Mouse (Mus musculus): Measurements from ENCODE around the gene AI481877. TPM values are rescaled to one million over a fixed set of nuclear protein-coding genes. Genes with fewer than 3 reads are reported as not detected.

Gene AI481877
- polyA plus RNA-seq, 1 experiment, result not detected

DNA sequence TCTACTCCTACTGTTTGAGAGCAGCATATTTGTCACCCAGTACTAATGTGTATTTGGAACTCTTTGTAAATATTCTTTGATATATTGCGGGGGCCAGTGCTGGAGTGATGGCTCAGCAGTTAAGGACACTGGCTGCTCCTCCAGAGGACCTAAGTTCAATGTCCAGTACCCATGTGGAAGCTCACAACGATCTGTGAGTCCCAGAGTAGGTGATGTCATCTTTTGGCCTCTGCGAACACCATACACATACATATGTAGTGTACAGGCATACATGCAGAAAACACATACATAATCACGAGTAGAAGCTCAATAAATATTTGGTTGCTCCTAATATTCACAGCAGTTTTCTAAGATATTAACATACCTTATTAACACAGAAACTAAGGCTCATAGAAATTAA lies 9.8 kb downstream of the AI481877 start:
- DNase-seq (ENCODE audit: extremely low spot score in 1 of 2, low spot score in 1 of 2), result no peak

GRCm38 (mm10) chr4:59125053-59125452 lies 13.7 kb downstream of the AI481877 start:
- no peak for DNase-seq (ENCODE audit: extremely low spot score in 1 of 2, low spot score in 1 of 2)

- DNase-seq (ENCODE audit: extremely low spot score in 1 of 2, low spot score in 1 of 2), result no peak
Measured at GRCm38 (mm10) chr4:59123557-59123956, 15.2 kb downstream of the AI481877 start.

- DNase-seq (ENCODE audit: extremely low spot score in 1 of 2, low spot score in 1 of 2), result no peak
Measured at GRCm38 (mm10) chr4:59117644-59118495, 20.9 kb downstream of the AI481877 start.

DNA sequence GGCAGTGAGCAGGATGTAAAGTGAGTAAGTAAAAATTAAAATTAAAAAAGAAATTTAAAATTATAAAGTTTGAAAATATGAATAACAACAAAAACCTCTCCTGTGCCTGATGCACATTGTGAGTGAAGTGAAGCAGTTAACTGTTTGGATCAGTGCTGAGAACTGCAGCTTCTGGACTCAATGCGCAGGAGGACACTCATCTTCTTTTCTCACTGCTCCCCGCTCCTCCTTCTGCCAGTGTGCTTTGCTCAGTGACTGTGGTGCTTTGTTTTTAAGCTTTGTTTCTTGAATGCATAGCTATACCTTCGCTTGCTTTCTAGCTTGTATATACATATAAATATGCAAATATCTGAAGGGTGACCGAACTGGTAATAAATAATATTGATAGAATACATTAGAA lies 30.1 kb downstream of the AI481877 start:
- no peak for DNase-seq (ENCODE audit: extremely low spot score in 1 of 2, low spot score in 1 of 2)

- no peak for DNase-seq (ENCODE audit: extremely low spot score in 1 of 2, low spot score in 1 of 2)
Measured at GRCm38 (mm10) chr4:59107886-59108285, 30.9 kb downstream of the AI481877 start.

DNA sequence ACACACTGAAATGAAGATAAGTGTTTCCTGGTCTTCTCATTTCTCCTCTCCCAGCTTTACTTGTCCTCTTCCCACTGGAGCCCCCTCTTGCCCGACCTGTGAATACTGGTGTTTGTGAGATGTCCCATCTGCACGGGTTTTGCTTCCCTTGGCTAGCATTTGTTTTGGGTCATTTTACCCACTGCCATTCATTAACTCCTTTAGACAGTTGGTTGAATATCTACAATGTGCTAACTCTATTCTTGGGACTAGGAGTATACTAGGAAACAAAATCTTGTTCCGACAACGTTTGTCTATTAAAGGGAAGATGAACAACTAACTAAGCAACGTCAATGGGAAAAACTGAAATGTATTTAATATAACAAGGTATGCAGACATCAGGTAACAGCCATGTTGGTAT lies 32.1 kb downstream of the AI481877 start:
- DNase-seq (ENCODE audit: extremely low spot score in 1 of 2, low spot score in 1 of 2), result no peak

GRCm38 (mm10) chr4:59104166-59104565 lies 34.6 kb downstream of the AI481877 start:
- no peak for DNase-seq (ENCODE audit: extremely low spot score in 1 of 2, low spot score in 1 of 2)

DNA sequence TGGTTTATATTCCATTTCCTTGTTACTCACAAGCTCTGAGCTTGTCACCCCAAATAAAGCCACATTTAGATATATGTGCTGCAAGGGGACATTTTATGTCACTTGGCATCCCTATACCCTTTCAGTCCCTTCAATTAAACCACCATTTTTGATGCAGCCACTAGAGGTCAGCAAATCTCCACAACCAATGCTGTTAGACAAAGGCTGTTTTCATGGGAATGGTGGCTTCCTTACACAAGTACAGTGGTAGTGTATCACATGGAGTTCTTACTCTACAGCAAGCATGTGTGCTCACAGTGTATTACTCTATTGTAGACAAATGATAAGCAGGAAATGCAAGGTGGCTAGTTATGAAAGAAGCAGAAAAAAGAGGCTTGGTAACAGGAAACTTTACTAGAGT lies 42.4 kb downstream of the AI481877 start:
- peak; percentile 56 to 95 for DNase-seq (ENCODE audit: extremely low spot score in 1 of 2, low spot score in 1 of 2)

DNA sequence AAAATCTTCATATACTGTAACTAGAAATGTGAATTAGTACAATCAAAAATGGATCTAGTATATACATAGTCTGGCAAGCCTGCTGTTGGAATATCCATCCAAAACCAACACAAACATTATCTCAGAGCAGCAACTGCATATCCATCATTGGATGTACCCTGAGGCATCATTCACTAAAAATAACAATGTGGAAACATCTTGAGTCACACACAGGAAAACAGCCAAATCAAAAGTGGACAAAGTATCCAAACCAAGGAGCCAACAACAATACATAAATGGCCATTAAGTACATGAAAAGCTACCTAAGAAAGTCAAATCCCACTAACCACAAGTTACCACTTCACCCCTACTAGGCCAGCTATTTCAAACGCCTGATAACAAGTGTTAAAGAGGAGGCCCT lies 49.4 kb downstream of the AI481877 start:
- DNase-seq (ENCODE audit: extremely low spot score in 1 of 2, low spot score in 1 of 2), result no peak

DNA sequence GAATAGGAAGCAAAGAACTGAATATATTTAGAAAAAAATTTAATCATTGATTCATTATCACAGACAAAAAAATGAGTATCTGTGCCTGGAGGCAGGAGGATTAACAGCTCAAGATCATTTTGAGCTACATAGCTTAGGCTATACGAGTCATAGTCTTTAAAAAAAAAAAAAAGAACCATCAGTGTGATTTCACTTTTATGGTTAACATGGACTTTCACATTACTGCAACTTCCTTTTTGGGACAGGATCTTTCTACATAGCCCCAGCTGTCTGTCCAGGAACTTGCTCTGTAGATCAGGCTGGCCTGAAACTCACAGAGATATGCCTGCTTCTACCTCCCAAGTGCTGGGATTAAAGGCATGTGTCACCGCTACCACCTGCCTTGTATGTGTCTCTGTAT lies 55.4 kb downstream of the AI481877 start:
- no peak for DNase-seq (ENCODE audit: extremely low spot score in 1 of 2, low spot score in 1 of 2)

DNA sequence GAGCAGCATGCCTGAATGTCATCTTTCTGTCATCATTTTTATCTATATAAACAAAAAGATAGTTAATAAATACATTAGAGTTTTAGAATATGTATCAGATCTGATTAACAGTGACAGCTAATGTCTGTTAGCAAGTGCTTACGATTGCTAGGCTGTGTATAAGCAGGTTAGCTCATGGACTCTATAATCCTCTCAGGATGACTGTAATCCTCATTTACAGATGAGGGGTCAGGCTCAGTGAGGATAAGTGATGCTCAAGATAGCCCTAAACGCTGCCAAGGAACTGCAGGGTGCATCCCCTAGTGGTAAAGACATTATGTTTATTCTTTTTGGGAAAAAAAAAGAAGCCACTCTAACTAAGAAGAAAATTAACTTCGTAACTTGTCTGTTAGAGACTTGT lies 69.5 kb downstream of the AI481877 start:
- DNase-seq (ENCODE audit: extremely low spot score in 1 of 2, low spot score in 1 of 2), result no peak

- DNase-seq (ENCODE audit: extremely low spot score in 1 of 2, low spot score in 1 of 2), result no peak
Measured at GRCm38 (mm10) chr4:59062526-59062925, 76.3 kb downstream of the AI481877 start.

GRCm38 (mm10) chr4:59057929-59058328 lies 80.9 kb downstream of the AI481877 start:
- DNase-seq (ENCODE audit: extremely low spot score in 1 of 2, low spot score in 1 of 2), result no peak

- no peak for DNase-seq (ENCODE audit: extremely low spot score in 1 of 2, low spot score in 1 of 2)
Measured at GRCm38 (mm10) chr4:59051081-59051480, 87.7 kb downstream of the AI481877 start.

DNA sequence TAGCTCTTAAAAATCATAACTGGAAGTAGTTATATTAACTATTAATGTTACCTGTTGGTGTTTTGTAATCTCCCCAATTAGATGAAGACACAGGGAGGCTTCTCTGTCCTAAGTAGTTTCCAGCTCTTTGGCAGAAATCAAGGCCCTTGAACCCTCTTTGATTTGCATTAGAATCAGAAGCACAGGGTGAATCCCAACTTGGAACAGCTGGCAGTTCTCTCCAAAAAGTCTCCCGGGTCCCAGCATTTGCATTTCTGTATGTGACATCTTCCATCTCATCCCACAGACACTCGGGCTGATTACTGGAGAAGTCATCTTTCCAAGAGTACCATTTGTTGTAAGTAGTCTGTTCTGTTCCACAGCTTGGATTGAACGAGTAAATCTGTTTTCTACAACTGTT lies 91.6 kb downstream of the AI481877 start:
- no peak for DNase-seq (ENCODE audit: extremely low spot score in 1 of 2, low spot score in 1 of 2)

GRCm38 (mm10) chr4:59043891-59044290 lies 94.9 kb downstream of the AI481877 start:
- DNase-seq (ENCODE audit: extremely low spot score in 1 of 2, low spot score in 1 of 2), result no peak

GRCm38 (mm10) chr4:59043074-59043473 lies 95.7 kb downstream of the AI481877 start:
- peak in 1 of 2 experiments; percentile 9 for DNase-seq (ENCODE audit: extremely low spot score in 1 of 2, low spot score in 1 of 2)

- DNase-seq (ENCODE audit: extremely low spot score in 1 of 2, low spot score in 1 of 2), result no peak
Measured at GRCm38 (mm10) chr4:59040397-59041287, 98.1 kb downstream of the AI481877 start.

DNA sequence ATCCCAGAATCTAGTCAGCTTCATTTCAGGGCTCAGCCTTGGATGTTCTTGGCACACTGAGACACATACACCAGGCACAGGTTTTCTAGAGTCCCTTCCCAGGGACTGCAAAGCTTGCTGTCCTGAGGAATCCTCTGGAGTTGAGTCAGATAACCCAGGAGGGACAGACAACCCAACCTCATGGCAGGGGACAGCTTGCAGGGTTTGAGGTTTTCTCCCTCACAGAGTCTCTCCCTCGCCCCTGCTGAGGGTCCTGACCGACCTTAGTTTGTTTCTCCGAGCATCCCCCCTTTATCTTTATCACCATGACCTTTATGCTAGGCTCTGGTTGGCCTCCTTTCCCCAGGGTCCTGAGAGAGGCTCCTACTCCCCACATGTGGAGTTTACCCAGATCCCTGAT lies 101.3 kb downstream of the AI481877 start:
- DNase-seq (ENCODE audit: extremely low spot score in 1 of 2, low spot score in 1 of 2), result no peak

DNA sequence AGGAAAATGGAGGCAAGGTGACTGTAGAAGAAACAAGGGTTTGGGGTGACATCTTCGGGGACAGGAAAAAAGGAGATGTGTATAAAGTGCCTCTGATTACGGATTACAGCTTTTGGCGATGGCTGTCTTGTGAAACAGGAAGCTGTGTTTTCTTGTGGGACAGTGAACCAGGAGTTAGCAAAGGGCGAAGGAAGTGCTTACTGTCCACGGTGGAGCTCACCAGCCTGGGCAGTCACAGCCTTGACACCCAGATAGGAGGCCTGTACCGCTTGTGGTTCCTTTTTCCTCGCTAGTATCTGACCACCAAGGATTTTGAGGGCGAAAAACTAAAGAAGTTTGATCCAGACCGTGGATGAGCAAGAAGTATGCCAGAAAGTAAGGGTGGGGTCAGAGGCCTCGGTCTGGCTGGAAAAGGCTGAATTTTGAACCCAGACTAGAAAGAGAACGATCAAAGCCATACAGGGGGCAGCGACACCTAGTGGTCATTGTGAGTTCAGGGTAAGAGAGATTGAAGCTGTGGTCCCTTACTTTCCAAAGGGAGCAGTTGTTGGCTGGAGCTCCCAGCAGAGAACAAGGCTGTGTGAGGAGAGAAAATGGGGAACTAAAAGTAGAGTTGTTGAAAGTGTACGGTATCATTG lies 102.2 kb downstream of the AI481877 start:
- peak; percentile 41 to 83 for DNase-seq (ENCODE audit: extremely low spot score in 1 of 2, low spot score in 1 of 2)

Data from frontal cortex, adult 2 months (tissue).